Mouse (Mus musculus) kidney, postnatal 14 days (tissue): ENCODE results near the gene Gmpr.

ENCODE experiments used
- DNase-seq: peaks from one replicate; pipeline ENCODE4 v3.0.0; 2022; ENCODE audit warnings: mixed read lengths

The Gmpr gene

GRCm38 (mm10) chr13:45508495-45508894 is 1.3 kb downstream of the Gmpr start:
- DNase-seq: peak; percentile 86

- DNase-seq: no peak
Measured at GRCm38 (mm10) chr13:45509366-45509765, 2.1 kb downstream of the Gmpr start.

GRCm38 (mm10) chr13:45511706-45512435 is 4.6 kb downstream of the Gmpr start:
- DNase-seq: peak; percentile 38

GRCm38 (mm10) chr13:45512531-45512930 is 5.3 kb downstream of the Gmpr start:
- peak; percentile 65 for DNase-seq

GRCm38 (mm10) chr13:45513009-45513984 is 6.1 kb downstream of the Gmpr start:
- no peak for DNase-seq

GRCm38 (mm10) chr13:45514115-45514514 is 6.9 kb downstream of the Gmpr start:
- DNase-seq: no peak

GRCm38 (mm10) chr13:45514832-45515422 is 7.7 kb downstream of the Gmpr start:
- DNase-seq: peak; percentile 51

GRCm38 (mm10) chr13:45516501-45517393 is 9.5 kb downstream of the Gmpr start:
- peak; percentile 67 for DNase-seq

- peak; percentile 47 for DNase-seq
Measured at GRCm38 (mm10) chr13:45524305-45524704, 17.1 kb downstream of the Gmpr start.

GRCm38 (mm10) chr13:45524791-45525435 is 17.7 kb downstream of the Gmpr start:
- no peak for DNase-seq

- peak; percentile 84 for DNase-seq
Measured at GRCm38 (mm10) chr13:45526230-45526629, 19.0 kb downstream of the Gmpr start.

GRCm38 (mm10) chr13:45527232-45527964 is 20.2 kb downstream of the Gmpr start:
- no peak for DNase-seq

GRCm38 (mm10) chr13:45528787-45529186 is 21.5 kb downstream of the Gmpr start:
- DNase-seq: no peak

GRCm38 (mm10) chr13:45530754-45531153 is 23.5 kb downstream of the Gmpr start:
- DNase-seq: no peak

GRCm38 (mm10) chr13:45535731-45536453 is 28.6 kb downstream of the Gmpr start:
- no peak for DNase-seq

GRCm38 (mm10) chr13:45537110-45537509 is 29.9 kb downstream of the Gmpr start:
- no peak for DNase-seq

- DNase-seq: no peak
Measured at GRCm38 (mm10) chr13:45538091-45538490, 30.8 kb downstream of the Gmpr start.

- DNase-seq: peak; percentile 66
Measured at GRCm38 (mm10) chr13:45538532-45539204, 31.4 kb downstream of the Gmpr start.

- peak; percentile 83 for DNase-seq
Measured at GRCm38 (mm10) chr13:45539205-45539568, 31.9 kb downstream of the Gmpr start.

- no peak for DNase-seq
Measured at GRCm38 (mm10) chr13:45545974-45546373, 38.7 kb downstream of the Gmpr start.
